Mouse (Mus musculus) limb, embryonic 15.5 days (tissue): ENCODE results near the gene Sec31a. TPM values are rescaled to one million over a fixed set of nuclear protein-coding genes. Genes with fewer than 3 reads are reported as not detected.

ENCODE experiments used
- ATAC-seq: fragments of 200-750 bp; cut with Nextera tagmentation; 2 replicates; pipeline ENCODE4 v1.8.0; 2017; ENCODE audit warnings: low read depth, moderate TSS enrichment; ENCODE audit not compliant: insufficient number of reproducible peaks, low FRiP score, low TSS enrichment
- H3K27ac ChIP-seq: fragments of 300-500 bp; sonication (generic); 2 replicates; pipeline ENCODE4 v1.5.1; 2015; ENCODE audit warnings: moderate library complexity, mild to moderate bottlenecking, inconsistent platforms
- H3K27me3 ChIP-seq: fragments of 300-500 bp; sonication (generic); 2 replicates; pipeline ENCODE4 v1.6.1; 2015; ENCODE audit warnings: inconsistent platforms
- H3K36me3 ChIP-seq: fragments of 300-500 bp; sonication (generic); 2 replicates; pipeline ENCODE4 v1.6.1; 2015; ENCODE audit warnings: inconsistent platforms
- H3K4me1 ChIP-seq: fragments of 300-500 bp; sonication (generic); 2 replicates; pipeline ENCODE4 v1.6.1; 2015; ENCODE audit warnings: inconsistent platforms
- H3K4me2 ChIP-seq: fragments of 300-500 bp; sonication (generic); 2 replicates; pipeline ENCODE4 v1.6.1; 2015; ENCODE audit warnings: mild to moderate bottlenecking, inconsistent platforms
- H3K4me3 ChIP-seq: fragments of 300-500 bp; sonication (generic); 2 replicates; pipeline ENCODE4 v1.5.1; 2015; ENCODE audit warnings: mild to moderate bottlenecking, inconsistent platforms
- H3K9ac ChIP-seq: fragments of 300-500 bp; sonication (generic); 2 replicates; pipeline ENCODE4 v1.6.1; 2015; ENCODE audit warnings: inconsistent platforms
- H3K9me3 ChIP-seq: fragments of 300-500 bp; sonication (generic); 2 replicates; pipeline ENCODE4 v1.6.1; 2016; ENCODE audit warnings: inconsistent platforms
- WGBS: fragments of 180-500 bp; shearing (Covaris S2); methylation state at CpG from one replicate; pipeline ENCODE4 v1.1.7; 2015; 5-methylcytosine and 5-hydroxymethylcytosine counted together
- polyA plus RNA-seq: library from polyadenylated mRNA; unstranded; fragments of >200 nt; fragmentation: Nextera tagmentation; extraction: Ambion mirVana; gene quantifications from 2 replicates; pipeline ENCODE4 v1.2.1, GENCODE M21; 2015

Sec31a gene
- polyA plus RNA-seq, 1 experiment from 2014 or later: 266 TPM

- no peak overlapping the region for H3K9ac ChIP-seq
- H3K9me3 ChIP-seq: no peaks in the 10 kb centered on the region
- no peak overlapping the region for H3K4me2 ChIP-seq
- no peaks in the 10 kb centered on the region for H3K4me1 ChIP-seq
- H3K36me3 ChIP-seq: no peaks in the 10 kb centered on the region
- H3K27me3 ChIP-seq: no peaks in the 10 kb centered on the region
- ATAC-seq: no peak
- 57% methylated on average over 3 of the region's 3 CpGs for WGBS
- no peak overlapping the region for H3K27ac ChIP-seq
- H3K4me3 ChIP-seq: no peak overlapping the region
Observed at GRCm38 (mm10) chr5:100315646-100316045, 100.4 kb downstream of the Sec31a start.

GRCm38 (mm10) chr5:100312391-100312790 lies 103.6 kb downstream of the Sec31a start:
- H3K9me3 ChIP-seq: no peaks in the 10 kb centered on the region
- H3K4me2 ChIP-seq: no peak overlapping the region
- H3K27ac ChIP-seq: no peak overlapping the region
- no peaks in the 10 kb centered on the region for H3K36me3 ChIP-seq
- ATAC-seq: no peak
- no peaks in the 10 kb centered on the region for H3K27me3 ChIP-seq
- WGBS: 87% methylated on average over 5 of the region's 5 CpGs
- H3K9ac ChIP-seq: no peak overlapping the region
- H3K4me3 ChIP-seq: no peak overlapping the region
- no peaks in the 10 kb centered on the region for H3K4me1 ChIP-seq

Other genes starting within 250 kb of the Sec31a start
- 9.2 and 10.6 TPM in 2 replicates for gene Lin54, start 84.4 kb upstream of the Sec31a start, polyA plus RNA-seq
- 182 and 195 TPM in 2 replicates for gene Cops4, start 102.1 kb upstream of the Sec31a start, polyA plus RNA-seq
- gene Plac8, start 156.0 kb upstream of the Sec31a start, polyA plus RNA-seq: 5.3 and 8.3 TPM in 2 replicates